Mouse (Mus musculus) forebrain, embryonic 11.5 days (tissue): ENCODE results near the gene Krtap1-4. TPM values are rescaled to one million over a fixed set of nuclear protein-coding genes. Genes with fewer than 3 reads are reported as not detected.

Experiments used
- polyA plus RNA-seq: library from polyadenylated mRNA; unstranded; fragments of >200 nt; fragmentation: Nextera tagmentation; extraction: Ambion mirVana; gene quantifications from 2 replicates; pipeline ENCODE4 v1.2.1, GENCODE M21; 2014

Krtap1-4 gene
- polyA plus RNA-seq, 1 experiment from 2014 or later: not detected

Other genes starting within 250 kb of the Krtap1-4 start
- not detected in 2 replicates for gene Krt26, start 245.7 kb downstream of the Krtap1-4 start, polyA plus RNA-seq
- gene Krt27, start 232.6 kb downstream of the Krtap1-4 start, polyA plus RNA-seq: not detected in 2 replicates
- 0.32 and 0.45 TPM in 2 replicates for gene Krt28, start 208.8 kb downstream of the Krtap1-4 start, polyA plus RNA-seq
- 26.8 and 28.3 TPM in 2 replicates for gene Krt10, start 194.3 kb downstream of the Krtap1-4 start, polyA plus RNA-seq
- gene Krt12, start 161.4 kb downstream of the Krtap1-4 start, polyA plus RNA-seq: 0.09 TPM in 1 of 2 replicates, not detected in the other
- gene Krt20, start 145.5 kb downstream of the Krtap1-4 start, polyA plus RNA-seq: 0.51 and 0.59 TPM in 2 replicates
- not detected in 2 replicates for gene Krt23, start 90.5 kb downstream of the Krtap1-4 start, polyA plus RNA-seq
- gene Krt39, start 62.3 kb downstream of the Krtap1-4 start, polyA plus RNA-seq: not detected in 2 replicates
- not detected in 2 replicates for gene Krt40, start 40.5 kb downstream of the Krtap1-4 start, polyA plus RNA-seq
- not detected in 2 replicates for gene Krtap3-3, start 32.8 kb downstream of the Krtap1-4 start, polyA plus RNA-seq
- gene Krtap3-2, start 26.8 kb downstream of the Krtap1-4 start, polyA plus RNA-seq: not detected in 2 replicates
- not detected in 2 replicates for gene Gm11939, start 24.2 kb downstream of the Krtap1-4 start, polyA plus RNA-seq
- not detected in 2 replicates for gene Krtap3-1, start 17.0 kb downstream of the Krtap1-4 start, polyA plus RNA-seq
- gene Krtap1-5, start 2.6 kb downstream of the Krtap1-4 start, polyA plus RNA-seq: not detected in 2 replicates
- gene Krtap1-3, start 7.7 kb upstream of the Krtap1-4 start, polyA plus RNA-seq: not detected in 2 replicates
- gene Krtap9-3, start 14.5 kb upstream of the Krtap1-4 start, polyA plus RNA-seq: not detected in 2 replicates
- gene Gm11938, start 19.7 kb upstream of the Krtap1-4 start, polyA plus RNA-seq: not detected in 2 replicates
- not detected in 2 replicates for gene Gm11937, start 26.5 kb upstream of the Krtap1-4 start, polyA plus RNA-seq
- not detected in 2 replicates for gene Krtap2-4, start 31.2 kb upstream of the Krtap1-4 start, polyA plus RNA-seq
- gene Gm11562, start 36.8 kb upstream of the Krtap1-4 start, polyA plus RNA-seq: not detected in 2 replicates
- not detected in 2 replicates for gene Krtap4-1, start 44.6 kb upstream of the Krtap1-4 start, polyA plus RNA-seq
- gene Krtap4-2, start 51.4 kb upstream of the Krtap1-4 start, polyA plus RNA-seq: not detected in 2 replicates
- gene Krtap4-7, start 60.4 kb upstream of the Krtap1-4 start, polyA plus RNA-seq: not detected in 2 replicates
- gene Gm11555, start 66.6 kb upstream of the Krtap1-4 start, polyA plus RNA-seq: not detected in 2 replicates
- gene Gm11563, start 75.3 kb upstream of the Krtap1-4 start, polyA plus RNA-seq: not detected in 2 replicates
- gene Krtap4-6, start 82.3 kb upstream of the Krtap1-4 start, polyA plus RNA-seq: not detected in 2 replicates
- gene Gm14190, start 107.1 kb upstream of the Krtap1-4 start, polyA plus RNA-seq: not detected in 2 replicates
- not detected in 2 replicates for gene Gm14180, start 150.6 kb upstream of the Krtap1-4 start, polyA plus RNA-seq
- gene Gm11595, start 189.3 kb upstream of the Krtap1-4 start, polyA plus RNA-seq: not detected in 2 replicates
- not detected in 2 replicates for gene Krtap4-8, start 197.1 kb upstream of the Krtap1-4 start, polyA plus RNA-seq
- not detected in 2 replicates for gene Krtap4-9, start 201.5 kb upstream of the Krtap1-4 start, polyA plus RNA-seq
- gene Gm11596, start 209.8 kb upstream of the Krtap1-4 start, polyA plus RNA-seq: not detected in 2 replicates
- gene Gm11569, start 215.3 kb upstream of the Krtap1-4 start, polyA plus RNA-seq: not detected in 2 replicates
- gene Gm11554, start 220.8 kb upstream of the Krtap1-4 start, polyA plus RNA-seq: not detected in 2 replicates
- gene Krtap4-13, start 226.2 kb upstream of the Krtap1-4 start, polyA plus RNA-seq: not detected in 2 replicates
- gene Gm11564, start 232.0 kb upstream of the Krtap1-4 start, polyA plus RNA-seq: not detected in 2 replicates